Mouse (Mus musculus): ENCODE data around the gene Spsb3. TPM values are rescaled to one million over a fixed set of nuclear protein-coding genes. Genes with fewer than 3 reads are reported as not detected.

The Spsb3 gene
- total and polyA plus RNA-seq, 3 experiments: 30.2 to 34.5 TPM; not detected in 1

- Histone ChIP-seq H3K27me3 (ENCODE audit: control insufficient read depth in 1 of 2, insufficient read depth in 2 of 2, low read length in 2 of 2) (no peaks in the 10 kb centered on the region), H3K4me3 (ENCODE audit: control insufficient read depth in 1 of 2, insufficient read depth in 1 of 2, low read depth in 2 of 2, low read length in 2 of 2) (no peak overlapping the region), H3K27ac (ENCODE audit: control insufficient read depth, low read depth, low read length) (no peak overlapping the region), H3K9ac (ENCODE audit: control insufficient read depth, low read depth, low read length, poor library complexity, severe bottlenecking) (no peak overlapping the region), H3K4me1 (ENCODE audit: control insufficient read depth in 1 of 2, insufficient read depth in 2 of 2, low read length in 2 of 2) (peaks cover 0 to 11% of the 10 kb centered on the region in 2 experiments; a peak in 2 of 4 replicates), H3K79me2 (ENCODE audit: control insufficient read depth, insufficient read depth, low read length, poor library complexity) (peaks cover 37% of the 10 kb centered on the region), H3K36me3 (ENCODE audit: control insufficient read depth in 1 of 2, insufficient read depth in 2 of 2, low read length in 2 of 2) (peaks cover 0 to 5% of the 10 kb centered on the region in 2 experiments; a peak in 2 of 4 replicates), H3K9me3 (replicated peaks; ENCODE audit: insufficient read depth, low read length) (no peaks in the 10 kb centered on the region)
- TF ChIP-seq CHD1 (IDR thresholded peaks at IDR 0.05; ENCODE audit: low read depth, low read length) (no peak), POLR2A (IDR thresholded peaks at IDR 0.05; ENCODE audit: control insufficient read depth in 1 of 2, insufficient read depth in 1 of 2, low read depth in 1 of 2, low read length in 2 of 2, poor library complexity in 1 of 2) (0 out of 4 replicates have a peak, but pooled peaks of 1 of the 2 experiments have one; percentile 5), TAL1 (IDR thresholded peaks at IDR 0.05; ENCODE audit: low read length) (no peak), GATA1 (IDR thresholded peaks at IDR 0.05; ENCODE audit: low read depth, low read length) (no peak), SMC3 (IDR thresholded peaks at IDR 0.05; ENCODE audit: low read depth, low read length) (no peak; the same call in 1 of the 2 replicates), ZNF384 (IDR thresholded peaks at IDR 0.05; ENCODE audit: low read depth, low read length) (no peak), CTCF (IDR thresholded peaks at IDR 0.05 in 2 of 3, conservative IDR thresholded peaks at IDR 0.05 in 1 of 3; ENCODE audit: control insufficient read depth in 1 of 3, insufficient read depth in 1 of 3, low read depth in 2 of 3, low read length in 3 of 3, poor library complexity in 1 of 3, severe bottlenecking in 1 of 3) (no peak), TCF12 (IDR thresholded peaks at IDR 0.05; ENCODE audit: low read depth, low read length) (no peak)
- DNase-seq (ENCODE audit: low read depth, low spot score): no peak
Measured at GRCm38 (mm10) chr17:24891321-24891720, 4.9 kb downstream of the Spsb3 start.

GRCm38 (mm10) chr17:24892785-24893184 is 6.3 kb downstream of the Spsb3 start:
- Histone ChIP-seq H3K36me3 (ENCODE audit: control insufficient read depth in 1 of 2, insufficient read depth in 2 of 2, low read length in 2 of 2) (peaks cover 0 to 7% of the 10 kb centered on the region in 2 experiments; a peak in 2 of 4 replicates), H3K79me2 (ENCODE audit: control insufficient read depth, insufficient read depth, low read length, poor library complexity) (peaks cover 36% of the 10 kb centered on the region), H3K27ac (ENCODE audit: control insufficient read depth, low read depth, low read length) (no peak overlapping the region), H3K9ac (ENCODE audit: control insufficient read depth, low read depth, low read length, poor library complexity, severe bottlenecking) (no peak overlapping the region), H3K27me3 (ENCODE audit: control insufficient read depth in 1 of 2, insufficient read depth in 2 of 2, low read length in 2 of 2) (no peaks in the 10 kb centered on the region), H3K4me3 (ENCODE audit: control insufficient read depth in 1 of 2, insufficient read depth in 1 of 2, low read depth in 2 of 2, low read length in 2 of 2) (no peak overlapping the region), H3K9me3 (replicated peaks; ENCODE audit: insufficient read depth, low read length) (no peaks in the 10 kb centered on the region), H3K4me1 (ENCODE audit: control insufficient read depth in 1 of 2, insufficient read depth in 2 of 2, low read length in 2 of 2) (peaks cover 0 to 17% of the 10 kb centered on the region in 2 experiments; a peak in 2 of 4 replicates)
- DNase-seq (ENCODE audit: low read depth, low spot score): no peak
- no peak for TF ChIP-seq SIN3A (IDR thresholded peaks at IDR 0.05; ENCODE audit: low read length)
- no peak for TF ChIP-seq SMC3 (IDR thresholded peaks at IDR 0.05; ENCODE audit: low read depth, low read length)
- no peak for TF ChIP-seq POLR2AphosphoS2 (IDR thresholded peaks at IDR 0.05; ENCODE audit: low read length)
- TF ChIP-seq BHLHE40 (IDR thresholded peaks at IDR 0.05; ENCODE audit: borderline replicate concordance, low read depth, low read length): no peak
- TF ChIP-seq ETS1 (IDR thresholded peaks at IDR 0.05; ENCODE audit: low read depth, low read length): no peak
- no peak for TF ChIP-seq MEF2A (IDR thresholded peaks at IDR 0.05; ENCODE audit: extremely low read depth, insufficient replicate concordance, low read depth, low read length, poor library complexity, severe bottlenecking)
- TF ChIP-seq CHD2 (IDR thresholded peaks at IDR 0.05; ENCODE audit: low read length): no peak
- TF ChIP-seq ELF1 (IDR thresholded peaks at IDR 0.05; ENCODE audit: low read depth, low read length): no peak
- TF ChIP-seq ZC3H11A (IDR thresholded peaks at IDR 0.05; ENCODE audit: low read depth, low read length): no peak
- no peak for TF ChIP-seq NRF1 (IDR thresholded peaks at IDR 0.05; ENCODE audit: insufficient read depth, low read depth, low read length, poor library complexity, severe bottlenecking)
